Mouse (Mus musculus): ENCODE results near the gene Ccdc15.

The Ccdc15 gene

GRCm38 (mm10) chr9:37232201-37233195 is 115.7 kb downstream of the Ccdc15 start:
- no peak for DNase-seq (ENCODE audit: low read depth, low spot score)

DNA sequence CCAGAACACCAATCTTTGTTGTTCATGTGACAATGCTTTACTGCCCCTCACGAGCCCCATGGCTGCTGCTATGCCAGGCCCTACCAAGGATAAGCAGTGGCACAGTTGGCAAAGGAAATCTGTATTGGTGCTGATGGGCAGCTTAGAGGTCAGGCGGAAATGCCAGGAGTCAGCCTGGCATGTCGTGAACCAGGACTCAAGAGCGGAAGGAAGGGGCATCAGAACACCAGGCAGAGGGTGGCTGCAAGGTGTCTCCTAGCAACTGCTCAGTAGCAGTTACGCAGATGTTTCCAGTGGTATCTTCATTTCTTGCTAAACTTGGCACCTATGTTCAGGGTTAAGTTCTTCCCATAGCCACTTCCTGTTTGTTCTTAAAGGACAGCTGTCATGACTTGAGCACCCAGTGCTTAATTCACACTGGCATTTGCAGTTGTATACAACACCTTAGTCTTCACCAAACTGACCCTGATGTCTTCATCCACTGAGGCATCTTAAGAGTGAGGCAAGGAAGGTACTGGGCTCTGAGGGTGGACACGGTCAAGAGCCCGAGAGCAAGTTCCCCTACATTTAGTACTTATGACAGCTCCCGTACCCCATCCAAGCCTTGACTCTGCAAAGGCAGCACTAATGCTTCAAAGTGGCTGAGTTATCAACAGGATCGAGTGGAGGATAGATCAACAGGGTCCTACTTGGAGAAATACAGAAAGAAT is 117.6 kb downstream of the Ccdc15 start:
- peak; percentile 73 for DNase-seq (ENCODE audit: low read depth, low spot score)

- DNase-seq (ENCODE audit: low read depth, low spot score) = peak; percentile 63
Measured at GRCm38 (mm10) chr9:37229880-37230325, 118.3 kb downstream of the Ccdc15 start.
